Mouse (Mus musculus): ENCODE results near the gene Nol9. TPM values are rescaled to one million over a fixed set of nuclear protein-coding genes. Genes with fewer than 3 reads are reported as not detected.
"Not testable (repeated sequence)": the region's sequence is repeated elsewhere in the genome, so short reads cannot be mapped to it uniquely, and the experiment has no call there.

Nol9 gene
- polyA plus RNA-seq, 1 experiment from 2014 or later, result 31.7 TPM

- H3K27ac ChIP-seq; H3K9me3 ChIP-seq; H3K4me3 ChIP-seq (replicated peaks); H3K4me2 ChIP-seq (replicated peaks); ATAC-seq; H3K4me1 ChIP-seq (replicated peaks); H3K36me3 ChIP-seq; H3K27me3 ChIP-seq (replicated peaks); H3K9ac ChIP-seq: not testable (repeated sequence)
- WGBS, result 92% methylated on average over 6 of the region's 6 CpGs
These were observed 2.7 kb upstream of the Nol9 start for GRCm38 (mm10) chr4:152036464-152036863.

- peak within 1 kb of the TSS; percentile 83 for H3K4me2 ChIP-seq (replicated peaks)
- WGBS, result 44% methylated on average over 10 of the region's 10 CpGs
- 0 out of 2 replicates have a peak within 1 kb of the TSS, but pooled peaks have one; percentile 30 for H3K27ac ChIP-seq
- H3K27me3 ChIP-seq (replicated peaks), result no peaks in the 10 kb centered on the region
- H3K4me3 ChIP-seq (replicated peaks), result peak within 1 kb of the TSS; percentile 100
- peaks cover 9% of the 10 kb centered on the region for H3K4me1 ChIP-seq (replicated peaks)
- ATAC-seq, result no peak
- H3K9me3 ChIP-seq, result no peaks in the 10 kb centered on the region
- peak within 1 kb of the TSS; percentile 88 for H3K9ac ChIP-seq
- H3K36me3 ChIP-seq, result peaks cover 19% of the 10 kb centered on the region
These were observed 716 bp upstream of the Nol9 start, which contains the start of gene Tas1r1 for GRCm38 (mm10) chr4:152038225-152038984. TSS of gene Tas1r1 (minus strand) at chr4:152038568.

- Histone ChIP-seq H3K4me3 (replicated peaks) (peak overlapping the region; percentile 100), H3K36me3 (peaks cover 28% of the 10 kb centered on the region), H3K27me3 (replicated peaks) (no peaks in the 10 kb centered on the region), H3K4me2 (replicated peaks) (peak overlapping the region; percentile 83), H3K9me3 (no peaks in the 10 kb centered on the region), H3K4me1 (replicated peaks) (peaks cover 9% of the 10 kb centered on the region), H3K9ac (peak overlapping the region; percentile 88), H3K27ac (0 out of 2 replicates have a peak overlapping the region, but pooled peaks have one; percentile 30)
- peak; percentile 5; the same call in 1 of the 2 replicates for ATAC-seq
- WGBS, result 4% methylated on average over 25 of the region's 25 CpGs
These were observed 750 bp downstream of the Nol9 start for GRCm38 (mm10) chr4:152039831-152040310.

- Histone ChIP-seq H3K4me1 (replicated peaks) (peaks cover 9% of the 10 kb centered on the region), H3K4me3 (replicated peaks) (no peak overlapping the region), H3K4me2 (replicated peaks) (no peak overlapping the region), H3K36me3 (peaks cover 37% of the 10 kb centered on the region), H3K9me3 (no peaks in the 10 kb centered on the region), H3K27ac (no peak overlapping the region), H3K27me3 (replicated peaks) (no peaks in the 10 kb centered on the region), H3K9ac (no peak overlapping the region; the same call in 1 of the 2 replicates)
- 95% methylated on average over 22 of the region's 22 CpGs for WGBS
- no peak for ATAC-seq
These were observed 3.0 kb downstream of the Nol9 start for GRCm38 (mm10) chr4:152041924-152042641.

GRCm38 (mm10) chr4:152043171-152043570, 4.0 kb downstream of the Nol9 start:
- Histone ChIP-seq H3K36me3 (peaks cover 47% of the 10 kb centered on the region), H3K4me2 (replicated peaks) (no peak overlapping the region), H3K4me3 (replicated peaks) (no peak overlapping the region), H3K27me3 (replicated peaks) (no peaks in the 10 kb centered on the region), H3K27ac (no peak overlapping the region), H3K4me1 (replicated peaks) (peaks cover 9% of the 10 kb centered on the region), H3K9ac (no peak overlapping the region), H3K9me3 (no peaks in the 10 kb centered on the region)
- no peak for ATAC-seq
- 93% methylated on average over 3 of the region's 3 CpGs for WGBS

- Histone ChIP-seq H3K4me2 (replicated peaks) (no peak overlapping the region), H3K36me3 (peaks cover 51% of the 10 kb centered on the region), H3K27me3 (replicated peaks) (no peaks in the 10 kb centered on the region), H3K9me3 (no peaks in the 10 kb centered on the region), H3K9ac (no peak overlapping the region), H3K27ac (no peak overlapping the region), H3K4me1 (replicated peaks) (peaks cover 9% of the 10 kb centered on the region), H3K4me3 (replicated peaks) (no peak overlapping the region)
- ATAC-seq, result no peak
- WGBS, result 77% methylated on average over 6 of the region's 6 CpGs
These were observed 5.5 kb downstream of the Nol9 start for GRCm38 (mm10) chr4:152044609-152045008.

GRCm38 (mm10) chr4:152062390-152063110, 23.4 kb downstream of the Nol9 start:
- no peak overlapping the region for H3K27ac ChIP-seq
- WGBS, result 59% methylated on average over 9 of the region's 9 CpGs
- no peak overlapping the region for H3K9ac ChIP-seq
- no peak for ATAC-seq
- H3K27me3 ChIP-seq (replicated peaks), result no peaks in the 10 kb centered on the region
- no peaks in the 10 kb centered on the region for H3K4me1 ChIP-seq (replicated peaks)
- peaks cover 18% of the 10 kb centered on the region for H3K36me3 ChIP-seq
- no peak overlapping the region for H3K4me2 ChIP-seq (replicated peaks)
- H3K9me3 ChIP-seq, result no peaks in the 10 kb centered on the region
- no peak overlapping the region for H3K4me3 ChIP-seq (replicated peaks)

GRCm38 (mm10) chr4:152067280-152067679, 28.2 kb downstream of the Nol9 start:
- Histone ChIP-seq H3K27me3 (replicated peaks) (no peaks in the 10 kb centered on the region), H3K9me3 (no peaks in the 10 kb centered on the region), H3K27ac (no peak overlapping the region), H3K4me2 (replicated peaks) (no peak overlapping the region), H3K4me1 (replicated peaks) (0 out of 2 replicates have a peak, but pooled peaks cover 3% of the 10 kb centered on the region), H3K36me3 (no peaks in the 10 kb centered on the region), H3K9ac (no peak overlapping the region), H3K4me3 (replicated peaks) (no peak overlapping the region)
- ATAC-seq, result no peak

GRCm38 (mm10) chr4:152068166-152068724, 29.1 kb downstream of the Nol9 start:
- H3K27ac ChIP-seq, result no peak overlapping the region

GRCm38 (mm10) chr4:152069245-152069644, 30.1 kb downstream of the Nol9 start:
- H3K4me2 ChIP-seq (replicated peaks), result no peak overlapping the region
- no peak overlapping the region for H3K9ac ChIP-seq
- no peaks in the 10 kb centered on the region for H3K27me3 ChIP-seq (replicated peaks)
- no peak for ATAC-seq
- no peak overlapping the region for H3K27ac ChIP-seq
- 82% methylated on average over 3 of the region's 3 CpGs for WGBS
- peaks cover 7% of the 10 kb centered on the region; the same call in 1 of the 2 replicates for H3K4me1 ChIP-seq (replicated peaks)
- H3K4me3 ChIP-seq (replicated peaks), result no peak overlapping the region
- H3K9me3 ChIP-seq, result no peaks in the 10 kb centered on the region
- no peaks in the 10 kb centered on the region for H3K36me3 ChIP-seq

More at GRCm38 (mm10) chr4:152068166-152068724, 29.1 kb downstream of the Nol9 start:
- Histone ChIP-seq H3K36me3 (no peaks in the 10 kb centered on the region), H3K4me2 (replicated peaks) (no peak overlapping the region), H3K4me3 (replicated peaks) (no peak overlapping the region), H3K9ac (no peak overlapping the region), H3K4me1 (replicated peaks) (peaks cover 7% of the 10 kb centered on the region; the same call in 1 of the 2 replicates), H3K27me3 (replicated peaks) (no peaks in the 10 kb centered on the region), H3K9me3 (no peaks in the 10 kb centered on the region)
- 72% methylated on average over 6 of the region's 6 CpGs for WGBS
- no peak for ATAC-seq

- peaks cover 7% of the 10 kb centered on the region; the same call in 1 of the 2 replicates for H3K4me1 ChIP-seq (replicated peaks)
- 76% methylated on average over 11 of the region's 11 CpGs for WGBS
- no peaks in the 10 kb centered on the region for H3K9me3 ChIP-seq
- no peak overlapping the region for H3K27ac ChIP-seq
- H3K9ac ChIP-seq, result no peak overlapping the region
- H3K4me2 ChIP-seq (replicated peaks), result no peak overlapping the region
- peak; percentile 13; the same call in 1 of the 2 replicates for ATAC-seq
- H3K36me3 ChIP-seq, result no peaks in the 10 kb centered on the region
- no peaks in the 10 kb centered on the region for H3K27me3 ChIP-seq (replicated peaks)
- H3K4me3 ChIP-seq (replicated peaks), result no peak overlapping the region
These were observed 31.6 kb downstream of the Nol9 start for GRCm38 (mm10) chr4:152070494-152071396.

Measured in intestine, embryonic 15.5 days (tissue).